Mouse (Mus musculus) monocyte, adult 2 months (primary cell): ENCODE data around the gene Aqp1.

Experiments
- DNase-seq, 2 experiments: peaks; one replicate each; pipeline ENCODE4 v3.0.0; 2022; ENCODE audit warnings: low spot score in 2 of 2, low read depth in 1 of 2

Aqp1 gene

GRCm38 (mm10) chr6:55335989-55336514 is at the start of gene Aqp1:
TSS of gene Aqp1 (plus strand) at chr6:55336432.
- DNase-seq: no peak

GRCm38 (mm10) chr6:55288007-55288602 is 48.1 kb upstream of the Aqp1 start:
- DNase-seq: no peak

GRCm38 (mm10) chr6:55294549-55295131 is 41.6 kb upstream of the Aqp1 start:
- no peak for DNase-seq

- no peak for DNase-seq
These were observed 40.9 kb upstream of the Aqp1 start for GRCm38 (mm10) chr6:55295325-55295724.

GRCm38 (mm10) chr6:55299482-55299881 is 36.8 kb upstream of the Aqp1 start:
- DNase-seq: no peak

GRCm38 (mm10) chr6:55299917-55300316 is 36.3 kb upstream of the Aqp1 start:
- DNase-seq: no peak

- DNase-seq: no peak
These were observed 35.5 kb upstream of the Aqp1 start for GRCm38 (mm10) chr6:55300704-55301103.

GRCm38 (mm10) chr6:55310179-55310578 is 26.1 kb upstream of the Aqp1 start:
- DNase-seq: no peak

GRCm38 (mm10) chr6:55311962-55312361 is 24.3 kb upstream of the Aqp1 start:
- no peak for DNase-seq

- DNase-seq: no peak
These were observed 22.3 kb upstream of the Aqp1 start for GRCm38 (mm10) chr6:55313893-55314292.

- no peak for DNase-seq
These were observed 21.6 kb upstream of the Aqp1 start for GRCm38 (mm10) chr6:55314628-55315027.

GRCm38 (mm10) chr6:55318597-55318996 is 17.6 kb upstream of the Aqp1 start:
- DNase-seq: no peak

GRCm38 (mm10) chr6:55319585-55320551 is 16.4 kb upstream of the Aqp1 start:
- DNase-seq: no peak

- DNase-seq: no peak
These were observed 15.3 kb upstream of the Aqp1 start for GRCm38 (mm10) chr6:55320894-55321293.

GRCm38 (mm10) chr6:55321518-55321917 is 14.7 kb upstream of the Aqp1 start:
- DNase-seq: no peak

- no peak for DNase-seq
These were observed 13.3 kb upstream of the Aqp1 start for GRCm38 (mm10) chr6:55322980-55323379.

- DNase-seq: no peak
These were observed 12.2 kb upstream of the Aqp1 start for GRCm38 (mm10) chr6:55323908-55324634.

- no peak for DNase-seq
These were observed 11.4 kb upstream of the Aqp1 start for GRCm38 (mm10) chr6:55324785-55325184.

- no peak for DNase-seq
These were observed 9.9 kb upstream of the Aqp1 start for GRCm38 (mm10) chr6:55326299-55326698.

- DNase-seq: no peak
These were observed 8.9 kb upstream of the Aqp1 start for GRCm38 (mm10) chr6:55327326-55327725.

- DNase-seq: no peak
These were observed 8.1 kb upstream of the Aqp1 start for GRCm38 (mm10) chr6:55328179-55328578.
